Mouse (Mus musculus): ENCODE data around the gene Pnpla5. TPM values are rescaled to one million over a fixed set of nuclear protein-coding genes. Genes with fewer than 3 reads are reported as not detected.
"Not testable (repeated sequence)": the region's sequence is repeated elsewhere in the genome, so short reads cannot be mapped to it uniquely, and the experiment has no call there.

Pnpla5 gene
- polyA plus RNA-seq (2017; shearing (Covaris generic)) = not detected

DNA sequence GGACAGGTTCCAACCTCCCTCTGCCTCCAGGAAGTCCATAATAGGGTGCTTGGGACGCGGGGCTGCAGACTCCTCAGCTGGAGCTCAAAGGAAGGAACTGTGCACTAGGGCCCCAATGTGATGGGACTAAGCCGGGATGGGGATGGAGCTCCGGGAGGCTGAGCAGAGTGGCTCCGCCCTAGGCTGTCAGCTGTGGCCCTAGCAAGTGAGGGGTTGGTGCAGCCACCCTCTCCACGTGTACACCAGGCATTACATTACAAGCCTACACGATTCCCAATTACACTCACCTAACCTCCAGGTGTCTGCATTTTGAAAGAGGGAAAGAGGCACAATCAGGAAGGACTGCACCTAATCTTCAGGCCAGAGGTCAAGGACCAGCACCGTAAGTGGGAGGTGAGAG lies at the start of gene Pnpla5:
Gene Pnpla5 (minus strand): TSS at position 101 of the 400 bp plus-strand sequence.
- ATAC-seq = no peak

DNA sequence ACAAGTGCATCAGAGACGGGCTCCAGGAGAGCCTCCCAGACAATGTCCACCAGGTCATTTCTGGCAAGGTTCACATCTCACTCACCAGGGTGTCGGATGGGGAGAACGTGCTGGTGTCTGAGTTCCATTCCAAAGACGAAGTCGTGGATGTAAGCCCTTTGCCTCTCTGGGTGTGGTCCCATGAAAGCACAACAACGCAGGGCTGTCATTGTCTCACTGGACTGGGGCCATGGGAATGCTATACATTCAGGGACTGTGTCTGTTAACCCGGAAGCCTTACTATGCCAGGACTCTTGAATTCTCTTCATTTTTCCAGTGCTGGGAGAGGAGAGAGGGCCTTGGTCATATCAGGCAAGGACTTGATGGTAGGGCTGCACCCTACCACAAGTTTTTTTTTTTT lies 48.2 kb upstream of the Pnpla5 start:
- no peak for ATAC-seq

DNA sequence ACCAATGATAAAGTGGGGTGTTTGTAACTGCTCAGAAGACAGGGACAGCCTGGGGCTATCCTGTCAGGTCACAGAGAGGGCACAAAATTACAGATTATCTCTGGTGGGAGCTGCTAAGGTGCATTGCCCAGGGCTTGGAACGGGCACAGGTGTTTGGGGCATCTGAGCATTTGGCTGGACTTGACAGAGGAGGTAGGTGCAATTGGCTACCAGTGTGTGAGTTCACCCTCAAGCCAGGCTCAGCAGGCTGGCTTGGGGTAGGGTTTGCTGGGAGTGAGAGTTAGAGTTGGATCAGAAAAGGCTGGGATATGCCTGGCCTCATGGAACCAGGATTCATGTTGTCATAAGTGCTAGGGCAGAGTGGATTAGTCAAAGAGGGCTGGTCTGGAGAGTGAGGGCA lies 46.5 kb upstream of the Pnpla5 start:
- no peak for ATAC-seq

DNA sequence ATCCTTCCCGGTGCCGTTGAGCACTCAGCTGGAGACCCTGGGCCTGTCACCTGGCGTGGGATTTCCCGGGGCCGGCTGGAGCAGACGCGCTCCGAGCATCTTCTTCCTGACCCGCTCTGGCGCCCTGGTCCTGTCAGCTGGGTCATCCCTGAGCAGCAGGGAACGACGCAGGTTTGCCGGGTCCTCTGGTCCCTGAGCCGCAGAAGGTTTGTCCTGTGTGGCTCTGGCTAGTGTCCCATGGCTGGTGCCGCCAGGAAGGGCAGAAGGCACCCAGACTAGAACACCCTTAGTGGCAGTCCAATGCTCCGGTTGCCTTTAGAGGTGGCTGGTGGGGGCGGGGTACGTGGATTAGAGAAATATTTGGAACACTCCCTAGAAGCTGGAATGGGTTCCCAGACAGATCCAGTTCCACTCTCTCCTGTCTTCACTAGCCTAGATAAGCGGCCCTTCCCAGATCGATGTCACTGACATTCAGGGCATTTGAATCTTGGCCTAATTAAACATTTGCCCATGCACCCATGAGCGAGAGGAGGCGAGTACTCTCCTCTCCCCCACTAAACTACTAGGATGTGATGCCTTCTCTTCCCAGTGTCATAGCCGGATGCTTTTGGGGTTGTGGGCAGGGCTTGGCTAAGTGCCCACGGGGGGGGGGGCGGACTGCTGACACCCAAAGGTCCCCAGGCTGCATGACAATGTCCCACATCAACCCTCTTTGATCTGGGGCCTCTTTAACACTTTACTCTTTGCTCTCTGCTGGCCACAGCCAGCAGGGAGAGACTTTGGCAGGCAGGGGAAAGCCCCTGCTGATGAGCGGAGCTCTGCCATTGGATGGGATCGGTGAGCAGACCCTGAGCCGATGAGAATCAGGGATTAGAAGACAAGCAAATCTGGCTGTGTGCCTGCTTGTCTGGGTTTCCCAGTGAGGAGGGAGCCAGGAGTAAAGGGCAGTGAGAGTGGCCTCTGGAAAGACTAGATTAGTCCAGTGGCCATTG lies 45.5 kb upstream of the Pnpla5 start:
- peak; percentile 62 for ATAC-seq

DNA sequence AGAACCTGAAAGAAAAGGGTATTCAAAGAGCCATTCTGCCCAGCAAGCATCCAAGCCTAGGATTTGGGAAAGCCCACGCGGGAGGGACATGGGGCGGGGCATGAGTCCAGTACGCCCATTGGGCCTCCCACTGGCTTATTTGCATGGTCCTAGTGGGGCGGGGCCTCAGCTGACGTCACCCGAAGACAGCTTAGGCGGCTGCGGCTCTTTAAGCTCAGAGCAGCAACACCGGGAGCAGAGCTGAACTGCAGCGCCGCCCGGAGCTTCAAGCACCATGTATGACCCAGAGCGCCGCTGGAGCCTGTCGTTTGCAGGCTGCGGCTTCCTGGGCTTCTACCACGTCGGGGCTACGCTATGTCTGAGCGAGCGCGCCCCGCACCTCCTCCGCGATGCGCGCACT lies 44.6 kb upstream of the Pnpla5 start, which contains the start of gene Pnpla3:
Gene Pnpla3 (plus strand): TSS at position 238 of the 400 bp plus-strand sequence.
- ATAC-seq = peak; percentile 79

DNA sequence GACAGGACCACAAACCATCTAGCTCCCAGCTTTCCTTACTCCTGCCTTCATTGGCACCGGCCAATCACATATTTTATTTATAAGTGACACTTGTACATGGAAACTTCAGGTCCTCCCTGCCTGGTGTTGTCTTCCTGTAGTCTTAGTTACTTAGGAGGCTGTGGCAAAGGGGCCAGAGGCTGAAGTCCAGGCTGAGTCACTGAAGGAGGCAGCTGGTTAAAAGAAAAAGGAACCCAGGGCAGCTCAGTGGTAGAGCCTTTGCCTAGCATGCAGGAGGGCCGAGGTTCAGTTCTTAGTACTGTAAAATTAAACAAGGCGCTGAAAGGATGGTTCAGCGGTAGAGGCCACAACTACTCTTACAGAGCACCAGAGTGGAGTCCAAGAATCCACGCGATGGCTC lies 43.8 kb upstream of the Pnpla5 start:
- ATAC-seq = no peak

DNA sequence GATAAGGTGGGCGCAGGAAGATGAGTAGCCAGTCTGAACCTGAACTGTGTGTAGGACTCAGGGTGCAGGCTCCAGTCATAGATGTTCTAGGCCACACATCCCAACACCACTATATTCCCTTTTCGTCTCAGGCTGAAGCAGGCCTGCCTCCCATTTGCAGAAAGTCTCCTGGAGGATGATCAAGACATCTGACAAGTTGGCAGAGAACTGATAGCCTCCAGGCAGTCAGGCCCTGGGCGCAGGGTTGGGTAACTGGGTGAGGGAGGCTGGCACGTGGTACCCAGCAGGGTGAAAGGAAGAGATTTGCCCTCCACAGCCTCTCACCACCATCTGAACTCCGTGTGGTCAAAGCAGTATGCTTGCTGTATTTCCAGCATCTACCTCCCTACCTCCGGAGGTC lies 38.9 kb upstream of the Pnpla5 start:
- no peak for ATAC-seq

DNA sequence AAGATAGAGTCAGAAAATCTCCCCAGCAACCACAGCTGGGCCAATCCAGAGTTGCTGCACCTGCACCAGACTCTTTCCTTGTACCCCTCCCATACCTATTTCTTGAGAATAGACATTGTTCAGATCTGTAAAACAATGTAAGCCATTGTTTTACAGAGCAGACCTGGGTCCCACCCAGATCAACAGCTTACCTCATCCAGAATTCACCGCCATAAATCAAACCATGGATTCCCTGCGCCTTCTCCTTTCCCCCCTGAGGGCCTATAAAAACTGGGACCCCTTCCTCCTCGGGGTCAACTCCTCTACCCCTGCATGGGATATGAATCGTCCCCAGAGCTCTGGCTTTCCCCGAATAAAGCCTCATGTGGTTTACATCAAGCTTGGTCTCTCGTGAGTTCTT lies 34.6 kb upstream of the Pnpla5 start:
- ATAC-seq = not testable (repeated sequence)

DNA sequence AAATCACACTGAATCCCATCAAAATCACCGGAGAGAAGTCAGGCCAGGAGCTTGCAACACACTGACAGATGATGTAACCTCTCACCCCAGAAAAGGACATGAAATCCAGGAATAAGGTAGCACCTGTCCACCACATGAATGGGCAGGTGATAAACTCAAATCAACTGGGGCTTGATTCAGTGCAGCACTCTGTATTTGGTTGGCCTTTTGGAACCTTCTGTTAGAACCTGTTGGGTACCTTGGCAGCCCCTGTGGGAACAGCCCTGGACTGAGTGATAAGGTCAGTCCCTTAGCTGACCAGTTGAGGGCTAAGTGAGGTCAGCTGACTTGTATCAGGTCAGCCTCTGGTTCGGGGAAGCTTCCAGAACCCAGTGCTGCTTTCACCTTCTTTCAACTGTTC lies 33.2 kb upstream of the Pnpla5 start:
- ATAC-seq = no peak

DNA sequence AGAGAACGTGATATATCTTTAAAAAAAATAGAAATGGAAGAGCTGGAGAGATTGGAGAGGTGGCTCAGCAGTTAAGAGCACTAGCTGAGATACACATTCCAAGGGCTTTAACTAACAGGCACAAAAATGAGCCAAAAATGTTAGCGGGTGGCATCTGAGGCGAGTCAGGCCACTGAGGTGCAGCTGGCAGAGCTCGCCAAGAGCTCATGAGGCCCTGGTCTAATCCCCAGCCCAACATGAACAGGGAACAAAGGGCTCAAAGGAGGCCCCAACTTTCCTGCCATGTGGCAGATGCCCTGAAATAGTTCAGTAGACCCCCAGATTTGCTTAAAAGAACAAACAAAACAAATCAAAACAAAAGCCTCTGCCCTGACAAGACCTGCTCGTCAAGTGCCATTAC lies 18.0 kb upstream of the Pnpla5 start:
- ATAC-seq = no peak

DNA sequence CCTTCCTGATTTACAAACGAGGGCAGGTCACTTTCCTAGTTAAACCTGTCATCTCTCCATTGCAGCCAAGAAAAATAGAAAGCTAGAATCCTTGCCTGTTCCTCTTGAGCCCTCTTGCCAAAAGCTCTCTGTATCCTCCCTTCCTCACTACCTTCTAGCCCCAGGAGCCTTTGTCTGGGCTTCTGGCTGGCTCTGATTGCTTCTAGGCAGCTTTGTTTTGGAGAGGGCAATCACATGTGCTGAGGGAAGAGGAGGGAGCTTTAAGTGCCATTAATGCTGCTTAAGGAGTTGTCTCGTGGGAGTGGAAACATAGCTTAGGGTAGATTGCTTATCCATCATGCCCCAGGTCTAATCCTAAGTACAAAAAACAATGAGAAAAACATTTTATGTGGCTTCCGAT lies 17.1 kb upstream of the Pnpla5 start:
- ATAC-seq = no peak

DNA sequence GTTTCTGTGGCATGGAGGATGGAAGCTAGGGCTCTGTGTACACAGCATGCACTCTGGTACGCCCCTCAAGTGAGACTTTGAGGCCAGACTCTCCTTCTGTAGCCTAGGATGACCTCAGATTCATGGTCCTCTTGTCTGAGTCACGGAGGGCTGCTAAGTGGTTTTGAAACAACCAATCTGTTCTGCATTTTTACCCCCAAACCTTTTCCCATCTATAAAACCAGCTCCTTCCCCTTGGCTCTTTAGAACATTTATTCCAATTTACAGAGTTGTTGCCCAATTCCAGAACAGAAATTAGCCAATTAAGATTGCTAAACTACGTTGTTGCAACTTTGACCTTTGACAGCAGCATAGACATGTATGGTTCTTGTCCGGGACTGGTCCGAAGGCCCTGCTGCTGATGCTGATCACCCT lies 16.6 kb upstream of the Pnpla5 start:
- no peak for ATAC-seq

DNA sequence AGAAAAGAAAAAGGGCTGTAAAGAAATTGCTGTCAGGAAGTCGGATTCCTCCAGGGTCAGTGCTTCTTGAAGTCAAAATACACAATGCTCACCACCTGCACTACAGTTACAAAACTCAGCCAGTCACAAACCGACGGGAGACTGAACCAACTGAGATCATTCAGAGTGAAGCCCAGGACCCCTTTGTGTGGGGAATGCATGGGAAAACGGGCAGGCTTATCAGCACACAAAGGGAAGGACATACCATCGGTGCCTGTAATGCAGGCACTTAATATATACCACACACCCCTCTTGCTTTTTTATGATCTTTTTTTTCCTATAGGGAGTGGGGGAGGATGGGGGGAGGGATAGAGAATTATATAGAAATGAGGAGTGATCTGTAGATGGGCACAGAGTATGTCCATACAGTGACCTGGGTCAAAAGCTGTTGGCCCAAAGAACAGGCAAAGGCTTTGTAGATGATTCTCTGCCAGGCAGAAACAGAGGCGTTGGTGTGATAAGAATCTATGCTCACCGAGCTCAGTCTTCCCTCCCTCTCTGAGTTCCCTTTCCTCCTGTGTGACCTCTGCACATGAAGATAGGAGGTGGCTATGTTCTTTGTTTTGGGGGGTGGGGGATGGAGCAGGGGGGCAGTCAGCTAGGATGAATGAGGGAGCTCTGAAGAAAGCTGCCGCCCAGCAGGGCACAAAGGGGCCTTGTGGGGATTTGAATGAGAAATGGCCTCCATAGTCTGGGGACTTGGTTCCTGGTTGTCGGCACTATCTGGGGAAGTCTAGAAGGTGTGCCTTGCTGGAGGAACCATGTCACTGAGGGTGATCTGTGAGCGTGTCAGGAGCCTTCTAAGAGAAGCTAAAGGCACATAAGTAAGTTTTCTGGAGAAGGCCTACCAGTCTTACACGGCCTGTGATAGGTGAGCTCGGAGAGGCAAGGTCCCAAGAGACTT lies 13.8 kb upstream of the Pnpla5 start:
- ATAC-seq = no peak

DNA sequence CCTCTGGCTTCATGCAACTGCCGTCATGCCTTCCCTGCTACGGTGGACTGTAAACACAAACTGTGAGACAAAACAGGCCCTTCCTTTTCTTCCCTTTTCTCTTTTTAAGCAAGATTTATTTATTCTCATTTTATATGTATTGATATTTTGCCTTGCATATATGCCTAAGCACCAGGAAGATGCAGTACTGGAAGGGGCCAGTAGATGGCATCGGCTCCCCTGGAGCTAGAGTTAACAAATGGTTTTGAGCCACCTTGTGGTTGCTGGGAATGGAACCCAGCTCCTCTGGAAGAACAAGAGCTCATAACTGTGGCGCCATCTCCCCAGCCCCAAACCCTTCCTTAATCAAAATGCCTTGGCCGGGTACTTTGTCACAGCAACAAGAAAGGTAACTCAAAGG lies 12.5 kb upstream of the Pnpla5 start:
- ATAC-seq = no peak

DNA sequence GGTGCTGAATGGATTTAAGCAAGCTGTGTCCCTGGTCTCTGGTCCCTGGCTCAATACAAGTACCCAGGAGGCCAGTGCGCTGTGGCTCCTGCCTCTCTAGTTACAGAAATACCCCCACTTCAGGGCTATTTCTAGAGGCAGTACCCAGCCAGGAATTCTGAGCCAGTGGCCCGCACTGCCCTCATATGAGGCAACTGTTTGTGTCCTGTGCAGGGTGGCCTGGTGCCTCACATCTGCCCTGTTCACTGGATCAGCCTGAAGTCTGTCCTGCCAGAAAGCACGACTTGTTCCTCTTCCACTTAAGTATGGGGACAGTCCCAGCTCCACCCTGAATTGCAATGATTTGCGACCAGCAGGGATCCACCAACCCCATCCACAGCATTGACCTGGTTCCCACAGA lies 10.5 kb upstream of the Pnpla5 start:
- ATAC-seq = no peak

DNA sequence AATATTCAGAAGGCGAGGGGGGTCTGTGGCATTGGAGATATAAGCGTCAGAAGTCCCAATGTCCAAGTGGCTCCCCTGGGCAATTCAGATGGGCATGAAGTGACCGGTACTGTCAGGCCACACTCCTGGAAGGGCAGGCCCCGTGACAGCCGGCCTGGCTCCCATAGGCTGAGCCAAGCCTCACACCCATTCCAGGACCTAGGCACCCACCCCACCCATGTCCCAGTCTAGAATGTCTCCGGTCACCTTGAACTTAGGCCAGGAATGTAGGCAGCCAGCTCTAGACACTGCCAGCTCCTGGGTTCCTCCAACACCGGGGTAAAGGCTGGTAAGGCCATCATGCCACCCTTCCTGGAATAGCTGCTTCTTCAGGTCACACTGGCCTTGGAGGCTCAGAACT lies 9.0 kb upstream of the Pnpla5 start:
- ATAC-seq = no peak

DNA sequence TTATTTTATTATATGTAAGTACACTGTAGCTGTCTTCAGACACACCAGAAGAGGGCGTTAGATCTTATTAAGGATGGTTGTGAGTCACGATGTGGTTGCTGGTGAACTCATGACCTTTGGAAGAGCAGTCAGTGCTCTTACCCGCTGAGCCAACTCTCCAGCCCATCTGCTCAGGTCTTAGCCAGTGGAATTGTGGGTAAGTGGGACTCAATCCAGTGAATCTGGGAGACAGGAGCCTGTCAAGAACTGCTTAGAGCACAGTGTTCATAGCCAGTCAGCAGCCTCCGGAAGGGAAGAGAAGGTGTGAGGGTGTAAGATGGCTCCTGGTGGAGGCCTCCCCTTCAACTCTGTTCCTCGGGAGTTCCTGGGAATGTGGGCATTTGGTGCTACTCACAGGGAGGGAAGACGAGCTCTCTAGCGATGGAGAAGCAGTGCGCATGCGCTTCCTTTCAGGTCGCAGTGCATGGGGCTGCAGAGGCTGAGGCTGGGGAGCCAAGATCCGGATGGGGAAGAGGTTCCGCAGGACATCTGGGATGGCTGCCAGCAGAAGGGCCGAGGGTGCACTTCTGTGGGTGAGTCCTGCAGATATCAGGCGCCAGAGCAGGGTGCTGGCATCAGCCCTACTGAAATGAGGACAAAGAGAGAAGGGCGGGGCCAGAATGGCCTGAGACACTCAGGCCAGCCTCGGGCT lies 8.3 kb upstream of the Pnpla5 start:
- no peak for ATAC-seq

DNA sequence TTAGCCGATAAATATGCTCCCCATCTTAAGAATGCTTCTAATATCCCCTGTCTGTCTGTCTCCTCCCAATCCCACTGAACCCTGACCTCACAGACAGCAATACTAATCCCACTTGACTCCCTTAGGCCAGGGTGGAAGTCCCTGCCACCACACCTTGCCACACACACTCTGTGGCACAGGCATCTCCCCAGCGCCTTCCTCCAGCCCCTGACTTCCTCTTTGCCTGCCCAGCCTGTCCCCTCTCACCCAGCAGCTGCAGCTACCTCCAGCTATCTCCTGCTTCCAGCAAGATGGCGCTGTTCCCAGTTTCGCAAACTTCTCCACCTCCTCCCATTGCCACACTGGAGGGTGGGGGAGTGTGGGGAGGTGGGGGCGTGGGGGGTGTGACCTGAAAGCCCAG lies 3.9 kb upstream of the Pnpla5 start:
- no peak for ATAC-seq

DNA sequence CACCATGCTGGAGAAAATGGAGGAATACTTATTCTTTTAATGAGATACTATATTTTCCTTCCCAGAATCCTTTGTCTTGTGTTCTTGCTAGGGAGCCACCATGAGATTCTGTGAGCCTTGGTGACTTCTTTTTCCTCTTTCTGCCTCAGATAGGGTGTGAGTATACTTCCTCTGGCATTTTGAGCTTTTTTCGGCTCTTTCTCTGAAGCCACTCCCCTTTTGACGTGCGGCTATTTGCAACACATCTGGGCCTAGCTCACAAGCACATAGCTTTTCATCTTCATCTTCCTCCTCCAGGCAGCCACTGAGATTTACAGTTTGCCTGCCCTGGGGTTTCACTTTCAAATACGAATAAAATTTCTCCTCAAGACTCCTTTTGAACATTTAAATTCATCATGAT lies 3.5 kb upstream of the Pnpla5 start:
- no peak for ATAC-seq

DNA sequence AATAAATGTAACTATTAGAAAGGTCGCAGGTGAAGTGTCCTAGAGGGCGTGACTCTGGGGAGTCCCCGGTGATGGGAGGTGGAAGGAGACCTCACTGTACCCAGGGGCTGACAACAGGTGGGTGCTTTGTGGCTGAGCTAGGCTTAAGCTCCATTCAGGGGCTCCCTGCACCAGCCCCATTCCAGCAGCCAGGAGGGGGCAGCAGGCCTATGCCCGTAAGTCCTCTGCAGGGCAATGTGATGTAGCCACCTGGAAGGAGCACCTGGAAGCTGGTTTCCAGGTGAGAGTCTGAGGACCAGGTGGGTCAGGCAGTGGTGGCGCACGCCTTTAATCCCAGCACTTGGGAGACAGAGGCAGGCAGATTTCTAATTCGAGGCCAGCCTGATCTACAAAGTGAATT lies 1.1 kb upstream of the Pnpla5 start:
- no peak for ATAC-seq

DNA sequence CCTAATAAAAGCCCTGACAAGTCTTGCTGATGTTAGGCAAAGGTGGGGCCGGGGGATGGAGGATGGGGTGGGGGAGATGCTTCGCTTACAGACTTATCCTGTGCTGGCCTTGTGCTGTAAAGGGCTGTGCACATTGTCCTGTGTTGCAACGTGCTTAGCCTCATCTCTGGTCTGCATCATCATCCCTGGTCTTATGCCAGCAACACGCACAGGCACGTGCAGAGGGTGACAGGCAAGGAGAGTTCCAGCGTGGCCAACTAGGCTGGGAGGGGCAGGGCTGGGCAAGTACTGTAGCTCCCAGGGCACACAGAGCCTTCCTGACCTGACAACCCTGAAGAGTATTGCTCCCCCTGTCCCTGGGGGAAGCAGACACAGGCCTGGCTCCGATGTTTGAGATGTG lies 1.9 kb downstream of the Pnpla5 start:
- ATAC-seq = no peak

DNA sequence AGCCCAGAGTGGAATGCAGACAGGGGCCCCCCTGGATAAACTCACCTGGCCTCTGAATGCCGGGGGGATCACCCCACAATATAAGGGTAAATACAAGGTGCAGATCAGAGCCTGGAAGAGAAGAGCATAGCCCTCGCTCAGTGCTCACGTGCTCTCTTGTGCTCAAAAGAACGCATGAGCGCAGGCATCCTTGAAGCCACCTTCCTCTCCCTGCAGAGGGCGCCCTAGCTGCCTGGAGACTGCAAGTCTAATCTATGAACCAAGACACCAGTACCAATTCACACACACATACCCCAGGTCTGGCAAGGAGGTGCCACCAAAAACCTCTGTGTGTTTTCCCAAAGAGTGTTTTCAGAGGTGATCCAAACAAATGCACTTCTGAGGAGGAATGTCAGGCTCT lies 2.4 kb downstream of the Pnpla5 start:
- ATAC-seq = no peak

DNA sequence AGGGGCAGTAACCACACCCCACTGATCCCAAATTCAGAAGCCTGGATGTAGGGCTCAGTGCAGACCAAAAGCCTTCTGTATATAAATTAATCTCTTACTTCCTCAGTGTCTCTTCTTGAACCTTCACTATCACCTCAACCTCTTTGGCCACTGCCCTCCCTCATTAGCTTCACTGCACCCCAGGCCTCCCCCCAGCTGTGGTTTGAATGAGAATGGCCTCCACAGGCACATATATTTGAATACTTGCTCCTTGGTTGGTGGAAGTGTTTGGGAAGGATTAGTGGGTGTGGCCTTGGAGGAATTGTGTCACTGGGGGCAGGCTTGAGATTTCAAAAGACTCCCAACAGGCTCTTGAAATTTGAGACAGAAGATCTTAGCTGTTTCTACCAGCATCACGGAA lies 6.5 kb downstream of the Pnpla5 start:
- no peak for ATAC-seq

Data from CD4-positive, CD25-positive, alpha-beta regulatory T cell, adult 4 months (primary cell).